Mouse (Mus musculus) liver, postnatal 0 days (tissue): ENCODE measurements at regions not wholly inside any gene's neighbourhood (a gene's known extent, or its start where the extent isn't known, plus 50 kb on each side); places are given as distances from the start of the nearest gene placed in this dataset.

ENCODE experiments used
- CTCF ChIP-seq: sonication (generic); IDR thresholded peaks from 2 replicates; pipeline ENCODE4 v1.5.1; 2016; ENCODE audit warnings: antibody characterized with exemption, low read depth
- EP300 ChIP-seq: IDR thresholded peaks from 2 replicates; pipeline ENCODE4 v1.6.1; 2016; ENCODE audit warnings: antibody characterized with exemption, low read depth, mild to moderate bottlenecking

GRCm38 (mm10) chr19:27032621-27033020, 146.9 kb downstream of the Gm815 start:
- 0 out of 2 replicates have a peak, but pooled peaks have one; percentile 15 for TF ChIP-seq CTCF
- TF ChIP-seq EP300 = no peak
